Mouse (Mus musculus) erythroblast, embryonic 14.5 days (primary cell): ENCODE data around the gene Eif1.

Experiments used
- GATA1 ChIP-seq: IDR thresholded peaks from 2 replicates; pipeline ENCODE4 v1.6.1; 2012; ENCODE audit warnings: low read length, inconsistent platforms, mixed read lengths
- TAL1 ChIP-seq: IDR thresholded peaks from 3 replicates; pipeline ENCODE4 v1.6.1; 2012; ENCODE audit warnings: low read length, inconsistent platforms, mixed read lengths

DNA sequence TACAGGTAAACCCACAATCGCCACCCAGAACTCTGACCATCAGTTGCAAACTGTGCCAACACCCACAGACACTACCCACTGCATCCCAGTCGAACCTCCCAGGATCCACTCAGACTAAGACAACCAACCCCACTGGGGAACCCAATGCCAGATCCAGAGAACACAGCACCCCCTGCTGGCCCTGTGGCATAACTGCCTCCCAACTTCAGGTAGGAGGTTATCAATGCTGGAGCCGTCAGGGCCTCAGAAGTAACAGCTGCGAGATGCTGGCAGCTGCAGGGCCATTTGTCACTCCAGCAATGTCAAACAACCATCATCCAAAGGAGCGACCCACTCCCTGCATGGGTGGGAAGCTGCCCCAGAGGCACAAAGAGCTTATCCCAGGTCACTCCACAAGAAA, 21.9 kb upstream of the Eif1 start:
- no peak for TF ChIP-seq GATA1
- no peak for TF ChIP-seq TAL1
